Mouse (Mus musculus): ENCODE results near the gene Cd70. TPM values are rescaled to one million over a fixed set of nuclear protein-coding genes. Genes with fewer than 3 reads are reported as not detected.
A peak's percentile ranks its signal among the peaks of the same experiment; 100 is the strongest.

Cd70 gene
- polyA plus RNA-seq, 1 experiment from 2014 or later, result not detected

- WGBS, result 86% methylated on average over 4 of the region's 4 CpGs
- DNase-seq (ENCODE audit: low spot score) (no peak), ATAC-seq (replicated peaks; ENCODE audit: low FRiP score, low read depth) (no peak)
- Histone ChIP-seq H3K9ac (ENCODE audit: low read depth, low read length) (no peak overlapping the region), H3K4me2 (ENCODE audit: low read length) (no peak overlapping the region), H3K27me3 (ENCODE audit: insufficient read depth, low read length) (no peaks in the 10 kb centered on the region), H3K9me3 (replicated peaks; ENCODE audit: low read length) (no peaks in the 10 kb centered on the region), H3K36me3 (ENCODE audit: insufficient read depth, low read length) (no peaks in the 10 kb centered on the region), H3K4me1 (replicated peaks; ENCODE audit: insufficient read depth, low read length) (no peaks in the 10 kb centered on the region), H3K4me3 (replicated peaks; ENCODE audit: low read depth, low read length) (no peak overlapping the region), H3K27ac (no peak overlapping the region)
- no peak for TF ChIP-seq CTCF (IDR thresholded peaks at IDR 0.05; ENCODE audit: low read depth)
Observed at GRCm38 (mm10) chr17:57124792-57125191, 24.8 kb downstream of the Cd70 start.

GRCm38 (mm10) chr17:57123192-57124118 is 26.1 kb downstream of the Cd70 start:
- 83% methylated on average over 11 of the region's 11 CpGs for WGBS
- TF ChIP-seq CTCF (IDR thresholded peaks at IDR 0.05; ENCODE audit: low read depth), result no peak
- ATAC-seq (replicated peaks; ENCODE audit: low FRiP score, low read depth), result no peak

DNA sequence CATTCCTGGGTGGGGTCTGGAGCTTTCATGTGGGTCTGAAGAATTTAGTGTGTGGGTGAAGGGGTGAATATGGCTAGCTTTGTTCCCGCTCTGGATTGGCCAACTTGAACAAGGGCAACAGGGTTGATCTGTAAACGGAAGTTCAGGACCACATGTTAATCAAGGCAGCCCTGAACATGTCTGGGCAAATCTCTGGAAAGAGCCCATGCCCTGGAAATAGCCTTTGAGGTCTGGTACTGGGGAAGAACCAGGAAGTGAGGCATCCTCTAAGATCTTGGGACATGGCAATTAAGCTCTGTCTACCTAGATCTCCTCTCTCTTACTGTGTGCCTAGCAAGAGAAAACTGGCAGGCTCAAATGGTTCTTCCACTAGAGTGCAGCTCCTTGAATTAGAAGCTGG is 27.7 kb downstream of the Cd70 start:
- DNase-seq (ENCODE audit: low spot score) (no peak), ATAC-seq (replicated peaks; ENCODE audit: low FRiP score, low read depth) (no peak)
- no peak overlapping the region for H3K4me2 ChIP-seq (ENCODE audit: low read length)
- no peak for TF ChIP-seq CTCF (IDR thresholded peaks at IDR 0.05; ENCODE audit: low read depth)
- H3K4me3 ChIP-seq (replicated peaks; ENCODE audit: low read depth, low read length), result no peak overlapping the region
- H3K27me3 ChIP-seq (ENCODE audit: insufficient read depth, low read length), result no peaks in the 10 kb centered on the region
- no peaks in the 10 kb centered on the region for H3K9me3 ChIP-seq (replicated peaks; ENCODE audit: low read length)
- 86% methylated on average over 2 of the region's 2 CpGs for WGBS
- H3K9ac ChIP-seq (ENCODE audit: low read depth, low read length), result no peak overlapping the region
- H3K36me3 ChIP-seq (ENCODE audit: insufficient read depth, low read length), result no peaks in the 10 kb centered on the region
- H3K4me1 ChIP-seq (replicated peaks; ENCODE audit: insufficient read depth, low read length), result 0 out of 2 replicates have a peak, but pooled peaks cover 2% of the 10 kb centered on the region
- H3K27ac ChIP-seq, result no peak overlapping the region

More at GRCm38 (mm10) chr17:57123192-57124118, 26.1 kb downstream of the Cd70 start:
- 0 out of 2 replicates have a peak, but pooled peaks cover 1% of the 10 kb centered on the region for H3K4me1 ChIP-seq (replicated peaks; ENCODE audit: insufficient read depth, low read length)
- DNase-seq (ENCODE audit: low spot score), result no peak
- H3K27me3 ChIP-seq (ENCODE audit: insufficient read depth, low read length), result no peaks in the 10 kb centered on the region
- no peaks in the 10 kb centered on the region for H3K9me3 ChIP-seq (replicated peaks; ENCODE audit: low read length)
- no peak overlapping the region for H3K4me2 ChIP-seq (ENCODE audit: low read length)
- H3K36me3 ChIP-seq (ENCODE audit: insufficient read depth, low read length), result no peaks in the 10 kb centered on the region
- no peak overlapping the region for H3K4me3 ChIP-seq (replicated peaks; ENCODE audit: low read depth, low read length)
- H3K27ac ChIP-seq, result no peak overlapping the region
- no peak overlapping the region for H3K9ac ChIP-seq (ENCODE audit: low read depth, low read length)

DNA sequence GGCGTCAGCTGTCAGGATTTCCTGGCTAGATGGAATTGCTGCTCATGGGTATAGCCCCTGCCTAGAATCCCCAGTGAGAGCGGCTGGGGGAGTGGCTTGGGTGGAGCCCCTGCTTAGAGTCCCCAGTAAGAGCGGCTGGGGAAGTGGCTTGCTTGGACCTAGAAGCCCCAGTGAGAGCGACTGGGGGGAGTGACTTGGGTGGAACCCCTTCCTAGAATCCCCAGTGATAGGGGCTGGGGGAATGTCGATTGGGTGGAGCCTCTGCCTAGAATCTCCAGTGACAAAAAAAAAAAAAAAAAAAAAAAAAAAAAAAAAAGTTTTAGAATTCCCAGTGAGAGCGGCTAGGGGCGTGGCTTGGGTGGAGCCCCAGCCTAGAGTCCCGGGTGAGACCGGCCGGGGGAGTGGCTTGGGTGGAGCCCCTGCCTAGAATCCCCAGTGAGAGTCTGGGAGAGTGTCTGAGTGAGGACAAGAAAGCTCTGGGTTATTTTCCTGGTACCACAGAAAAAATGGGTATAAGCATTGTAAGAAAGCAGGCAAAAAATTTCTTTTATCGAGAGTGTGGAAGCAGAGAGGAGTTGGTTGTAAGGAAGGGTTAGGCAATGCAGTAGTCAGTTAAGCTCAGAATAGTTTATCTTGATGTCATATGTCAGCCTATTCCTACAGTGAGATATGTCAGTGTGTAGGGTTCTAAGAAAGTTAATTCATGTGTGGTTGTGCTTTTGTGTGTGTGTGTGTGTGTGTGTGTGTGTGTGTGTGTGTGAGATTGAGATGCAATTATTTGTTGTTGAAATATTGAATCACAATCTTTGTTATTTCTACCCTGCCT is 30.8 kb downstream of the Cd70 start:
- H3K9me3 ChIP-seq (replicated peaks; ENCODE audit: low read length), result no peaks in the 10 kb centered on the region
- WGBS, result under 1% methylated on average over 11 of the region's 11 CpGs
- H3K4me1 ChIP-seq (replicated peaks; ENCODE audit: insufficient read depth, low read length), result 0 out of 2 replicates have a peak, but pooled peaks cover 2% of the 10 kb centered on the region
- peak; percentile 83 for ATAC-seq (replicated peaks; ENCODE audit: low FRiP score, low read depth)
- no peak overlapping the region for H3K9ac ChIP-seq (ENCODE audit: low read depth, low read length)
- peak overlapping the region; percentile 29; the same call in 1 of the 2 replicates for H3K4me2 ChIP-seq (ENCODE audit: low read length)
- peak; percentile 81 for DNase-seq (ENCODE audit: low spot score)
- no peaks in the 10 kb centered on the region for H3K36me3 ChIP-seq (ENCODE audit: insufficient read depth, low read length)
- no peak overlapping the region for H3K4me3 ChIP-seq (replicated peaks; ENCODE audit: low read depth, low read length)
- no peak overlapping the region for H3K27ac ChIP-seq
- no peak for TF ChIP-seq CTCF (IDR thresholded peaks at IDR 0.05; ENCODE audit: low read depth)
- H3K27me3 ChIP-seq (ENCODE audit: insufficient read depth, low read length), result no peaks in the 10 kb centered on the region

- Histone ChIP-seq H3K4me1 (replicated peaks; ENCODE audit: insufficient read depth, low read length) (0 out of 2 replicates have a peak, but pooled peaks cover 2% of the 10 kb centered on the region), H3K27me3 (ENCODE audit: insufficient read depth, low read length) (no peaks in the 10 kb centered on the region), H3K4me2 (ENCODE audit: low read length) (no peak overlapping the region), H3K9me3 (replicated peaks; ENCODE audit: low read length) (no peaks in the 10 kb centered on the region), H3K9ac (ENCODE audit: low read depth, low read length) (no peak overlapping the region), H3K27ac (no peak overlapping the region), H3K36me3 (ENCODE audit: insufficient read depth, low read length) (no peaks in the 10 kb centered on the region), H3K4me3 (replicated peaks; ENCODE audit: low read depth, low read length) (no peak overlapping the region)
- DNase-seq (ENCODE audit: low spot score), result no peak
- no peak for TF ChIP-seq CTCF (IDR thresholded peaks at IDR 0.05; ENCODE audit: low read depth)
- WGBS, result 71% methylated on average over 2 of the region's 2 CpGs
- no peak for ATAC-seq (replicated peaks; ENCODE audit: low FRiP score, low read depth)
Observed at GRCm38 (mm10) chr17:57116801-57117200, 32.8 kb downstream of the Cd70 start.
